Mouse (Mus musculus) intestine, embryonic 16.5 days (tissue): ENCODE measurements at regions not wholly inside any gene's neighbourhood (a gene's known extent, or its start where the extent isn't known, plus 50 kb on each side); places are given as distances from the start of the nearest gene placed in this dataset.
"Not testable (repeated sequence)": the region's sequence is repeated elsewhere in the genome, so short reads cannot be mapped to it uniquely, and the experiment has no call there.

Experiments
- ATAC-seq: fragments of 200-750 bp; cut with Nextera tagmentation; 2 replicates; pipeline ENCODE4 v1.8.0; 2017; ENCODE audit warnings: moderate TSS enrichment, moderate library complexity
- H3K27ac ChIP-seq: fragments of 300-500 bp; sonication (generic); 2 replicates; pipeline ENCODE4 v1.5.1; 2014; ENCODE audit warnings: mild to moderate bottlenecking, low read length
- H3K27me3 ChIP-seq: fragments of 300-500 bp; sonication (generic); replicated peaks from 2 replicates; pipeline ENCODE4 v1.6.1; 2014; ENCODE audit warnings: low read length, control low read depth, mixed read lengths; ENCODE audit not compliant: control insufficient read depth, insufficient read depth
- H3K36me3 ChIP-seq: fragments of 300-500 bp; sonication (generic); 2 replicates; pipeline ENCODE4 v1.6.1; 2014; ENCODE audit warnings: low read length, control low read depth; ENCODE audit not compliant: control insufficient read depth, insufficient read depth
- H3K4me1 ChIP-seq: fragments of 300-500 bp; sonication (generic); 2 replicates; pipeline ENCODE4 v1.6.1; 2014; ENCODE audit warnings: low read length, control low read depth, mixed read lengths; ENCODE audit not compliant: control insufficient read depth, insufficient read depth
- H3K4me2 ChIP-seq: fragments of 300-500 bp; sonication (generic); 2 replicates; pipeline ENCODE4 v1.6.1; 2014; ENCODE audit warnings: low read depth, low read length, control low read depth
- H3K4me3 ChIP-seq: fragments of 300-500 bp; sonication (generic); 2 replicates; pipeline ENCODE4 v1.5.1; 2014; ENCODE audit warnings: mild to moderate bottlenecking, low read length
- H3K9ac ChIP-seq: fragments of 300-500 bp; sonication (generic); 2 replicates; pipeline ENCODE4 v1.6.1; 2014; ENCODE audit warnings: low read depth, low read length
- H3K9me3 ChIP-seq: fragments of 300-500 bp; sonication (generic); 2 replicates; pipeline ENCODE4 v1.6.1; 2016; ENCODE audit warnings: low read length, control low read depth; ENCODE audit not compliant: control insufficient read depth
- WGBS: fragments of 180-500 bp; shearing (Covaris S2); extraction: QIAGEN DNeasy Blood & Tissue Kit; methylation state at CpG from one replicate; pipeline ENCODE4 v1.1.7; 2014; 5-methylcytosine and 5-hydroxymethylcytosine counted together

DNA sequence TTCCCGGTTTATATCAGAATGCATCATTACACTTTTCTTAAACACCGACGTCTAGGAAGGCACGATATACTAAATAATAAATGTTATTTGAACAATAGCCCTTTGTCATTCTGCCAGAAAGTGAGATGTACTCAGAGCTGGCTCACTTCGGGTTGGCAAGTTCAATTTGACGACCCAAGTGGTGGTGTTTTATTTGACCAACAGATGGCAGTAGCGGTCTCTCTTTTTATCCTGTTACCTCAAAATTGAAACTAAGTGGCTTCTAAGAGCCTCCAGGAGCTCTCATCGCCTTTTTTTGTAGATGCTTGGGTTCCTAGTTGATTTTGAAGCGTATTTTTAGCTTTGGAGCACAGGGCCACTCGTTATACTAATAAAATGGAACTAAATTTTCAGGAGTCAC lies 66.7 kb upstream of the Chmp2b start:
- H3K4me2 ChIP-seq = 0 out of 2 replicates have a peak overlapping the region, but pooled peaks have one; percentile 19
- 0 out of 2 replicates have a peak, but pooled peaks have one; percentile 21 for ATAC-seq
- no peak overlapping the region for H3K9ac ChIP-seq
- no peak overlapping the region for H3K27ac ChIP-seq
- no peaks in the 10 kb centered on the region for H3K36me3 ChIP-seq
- no peak overlapping the region for H3K4me3 ChIP-seq
- no peaks in the 10 kb centered on the region for H3K9me3 ChIP-seq
- 8% methylated on average over 10 of the region's 10 CpGs for WGBS
- no peaks in the 10 kb centered on the region for H3K27me3 ChIP-seq
- no peaks in the 10 kb centered on the region for H3K4me1 ChIP-seq

DNA sequence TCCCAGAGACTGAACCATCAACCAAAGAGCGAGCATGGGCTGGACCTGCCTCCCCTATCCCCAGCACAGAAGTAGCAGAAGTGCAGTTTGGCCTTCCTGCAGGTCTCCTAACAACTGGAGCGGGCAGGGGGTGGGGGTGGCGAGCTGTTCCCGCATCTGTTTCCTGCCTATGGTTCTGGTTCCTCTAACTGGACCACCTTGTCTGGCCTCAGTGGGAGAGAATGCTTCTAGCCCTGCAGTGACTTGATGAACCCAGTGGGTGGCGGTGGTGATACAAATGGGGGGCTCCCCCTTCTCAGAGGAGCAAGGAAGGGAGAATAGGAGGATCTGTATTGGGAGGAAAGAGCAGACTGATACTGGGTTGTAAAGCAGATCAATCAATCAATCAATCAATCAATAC lies 69.2 kb upstream of the Chmp2b start:
- Histone ChIP-seq H3K27me3 (no peaks in the 10 kb centered on the region), H3K4me3 (no peak overlapping the region), H3K9ac (no peak overlapping the region), H3K4me1 (no peaks in the 10 kb centered on the region), H3K4me2 (no peak overlapping the region), H3K27ac (no peak overlapping the region), H3K9me3 (no peaks in the 10 kb centered on the region), H3K36me3 (no peaks in the 10 kb centered on the region)
- no peak for ATAC-seq
- WGBS = 48% methylated on average over 5 of the region's 5 CpGs

DNA sequence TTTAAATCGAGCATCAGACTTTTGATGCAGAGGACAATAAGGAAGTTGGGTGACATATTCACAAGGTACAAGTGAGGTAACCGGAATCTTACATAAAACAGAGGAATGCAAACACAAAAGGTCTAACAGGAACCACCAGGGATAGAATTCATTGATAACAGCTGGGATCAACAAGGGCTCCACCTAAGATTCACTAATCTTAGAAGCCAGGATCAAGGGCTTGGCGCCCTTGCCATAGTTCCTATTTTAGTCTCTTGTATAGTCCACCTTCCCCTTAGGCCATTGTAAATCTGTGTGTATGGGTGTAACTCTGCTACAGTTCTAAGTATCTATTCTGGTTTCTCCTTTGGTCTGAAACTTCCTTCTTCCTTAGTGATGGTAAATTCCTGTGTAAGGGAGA lies 84.2 kb upstream of the Chmp2b start:
- 89% methylated on average over 3 of the region's 3 CpGs for WGBS
- not testable (repeated sequence) for H3K4me2 ChIP-seq, ATAC-seq

DNA sequence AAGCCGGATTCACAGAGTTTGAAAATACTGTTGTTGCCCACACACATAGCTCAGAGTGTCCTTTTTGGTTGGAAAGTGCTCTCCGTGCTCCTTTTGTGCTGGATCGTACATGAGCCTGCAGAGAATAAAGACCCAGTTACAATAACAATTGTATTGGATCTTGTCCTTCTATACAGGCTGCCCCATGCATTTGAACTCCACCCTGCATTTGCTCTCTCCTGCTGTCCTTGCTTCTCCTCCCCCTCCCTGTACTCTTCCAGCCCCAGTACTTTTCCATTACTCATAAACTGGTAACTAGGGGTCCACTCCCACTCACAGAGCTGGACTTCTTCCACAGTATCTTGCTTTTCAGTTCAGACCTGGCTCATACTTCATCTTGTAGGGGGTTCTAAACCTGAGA lies 86.5 kb upstream of the Chmp2b start:
- Histone ChIP-seq H3K9me3 (no peaks in the 10 kb centered on the region), H3K36me3 (no peaks in the 10 kb centered on the region), H3K27ac (no peak overlapping the region), H3K4me3 (no peak overlapping the region), H3K27me3 (no peaks in the 10 kb centered on the region), H3K4me1 (no peaks in the 10 kb centered on the region), H3K9ac (no peak overlapping the region), H3K4me2 (no peak overlapping the region)
- ATAC-seq = no peak
- 85% methylated on average over 3 of the region's 3 CpGs for WGBS

More for the DNA sequence above, 84.2 kb upstream of the Chmp2b start:
- H3K27me3 ChIP-seq, H3K36me3 ChIP-seq, H3K27ac ChIP-seq, H3K9ac ChIP-seq, H3K9me3 ChIP-seq, H3K4me1 ChIP-seq, H3K4me3 ChIP-seq: not testable (repeated sequence)

DNA sequence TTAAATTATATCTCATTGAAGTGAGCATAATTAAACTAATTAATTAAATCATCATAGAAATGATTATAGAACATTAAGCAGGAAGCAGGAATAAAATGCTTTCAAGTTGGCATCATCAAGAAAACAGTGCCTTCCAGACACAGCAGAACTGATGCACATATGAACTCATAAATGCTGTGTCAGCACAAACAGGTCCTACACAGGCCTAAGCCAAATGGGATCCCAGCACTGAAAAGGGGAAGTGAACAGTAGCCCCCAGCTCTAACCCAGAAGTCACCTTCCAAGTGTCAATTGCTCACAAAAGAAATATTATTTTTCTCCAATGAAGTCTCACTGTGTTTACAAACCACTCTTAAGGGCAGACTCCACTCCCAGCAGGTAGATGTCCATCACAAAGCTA lies 93.0 kb upstream of the Chmp2b start:
- Histone ChIP-seq H3K27me3 (no peaks in the 10 kb centered on the region), H3K36me3 (no peaks in the 10 kb centered on the region), H3K4me3 (no peak overlapping the region), H3K9ac (no peak overlapping the region), H3K4me2 (no peak overlapping the region), H3K9me3 (no peaks in the 10 kb centered on the region), H3K27ac (no peak overlapping the region), H3K4me1 (no peaks in the 10 kb centered on the region)
- no peak for ATAC-seq

DNA sequence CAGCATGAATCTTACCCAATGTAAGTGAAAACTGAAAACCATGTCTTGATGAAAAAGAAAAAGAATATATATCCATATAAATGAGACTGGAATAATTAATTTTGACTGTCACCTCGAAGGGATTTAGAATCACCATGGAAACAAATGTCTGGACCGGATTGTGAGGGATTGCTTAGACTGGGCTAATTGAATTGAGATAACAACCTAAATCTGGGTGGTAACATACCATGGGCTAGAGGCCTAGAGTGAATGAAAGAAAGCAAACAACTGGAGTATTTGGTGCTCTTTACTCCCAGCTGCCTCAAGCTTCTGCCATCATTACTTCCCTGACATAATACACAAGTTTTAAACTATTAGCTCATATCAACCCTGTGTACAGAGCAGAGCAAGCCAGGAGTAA lies 95.3 kb upstream of the Chmp2b start:
- Histone ChIP-seq H3K4me3 (no peak overlapping the region), H3K9ac (no peak overlapping the region), H3K36me3 (no peaks in the 10 kb centered on the region), H3K27ac (no peak overlapping the region), H3K9me3 (no peaks in the 10 kb centered on the region), H3K4me1 (no peaks in the 10 kb centered on the region), H3K4me2 (no peak overlapping the region), H3K27me3 (no peaks in the 10 kb centered on the region)
- ATAC-seq = no peak
- 46% methylated on average over 2 of the region's 2 CpGs for WGBS

GRCm38 (mm10) chr16:65664787-65665186 lies 102.3 kb upstream of the Chmp2b start:
- ATAC-seq = no peak
- H3K4me1 ChIP-seq = no peaks in the 10 kb centered on the region
- 71% methylated on average over 3 of the region's 3 CpGs for WGBS
- no peak overlapping the region for H3K9ac ChIP-seq
- no peak overlapping the region for H3K4me2 ChIP-seq
- H3K27ac ChIP-seq = no peak overlapping the region
- H3K9me3 ChIP-seq = no peaks in the 10 kb centered on the region
- H3K36me3 ChIP-seq = no peaks in the 10 kb centered on the region
- H3K27me3 ChIP-seq = no peaks in the 10 kb centered on the region
- H3K4me3 ChIP-seq = no peak overlapping the region

GRCm38 (mm10) chr16:65672116-65672515 lies 109.6 kb upstream of the Chmp2b start:
- H3K27ac ChIP-seq = no peak overlapping the region
- 59% methylated on average over 2 of the region's 2 CpGs for WGBS
- H3K27me3 ChIP-seq = no peaks in the 10 kb centered on the region
- H3K4me1 ChIP-seq = no peaks in the 10 kb centered on the region
- H3K9me3 ChIP-seq = no peaks in the 10 kb centered on the region
- H3K9ac ChIP-seq = no peak overlapping the region
- H3K4me2 ChIP-seq = no peak overlapping the region
- ATAC-seq = no peak
- no peak overlapping the region for H3K4me3 ChIP-seq
- no peaks in the 10 kb centered on the region for H3K36me3 ChIP-seq

DNA sequence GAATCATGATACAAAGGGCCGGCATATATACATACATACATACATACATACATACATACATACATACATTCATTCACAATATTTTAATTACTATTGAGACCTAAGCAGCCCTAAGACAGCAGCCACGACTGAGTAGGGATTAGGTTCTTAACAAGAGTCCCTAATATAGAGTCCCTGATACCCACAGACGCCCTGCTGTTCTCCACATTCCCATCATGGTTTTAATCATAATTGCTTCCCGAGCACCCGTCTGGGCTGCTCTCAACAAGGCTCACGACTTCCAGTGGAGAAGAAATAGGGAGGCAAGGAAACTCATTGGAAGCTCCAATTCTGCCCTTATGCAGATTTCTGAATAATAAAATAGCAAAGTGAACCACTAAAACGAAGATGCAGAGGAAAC lies 120.6 kb upstream of the Chmp2b start:
- no peaks in the 10 kb centered on the region for H3K36me3 ChIP-seq
- WGBS = 68% methylated on average over 7 of the region's 7 CpGs
- no peak overlapping the region for H3K4me3 ChIP-seq
- H3K4me1 ChIP-seq = no peaks in the 10 kb centered on the region
- H3K9ac ChIP-seq = no peak overlapping the region
- H3K27ac ChIP-seq = no peak overlapping the region
- H3K27me3 ChIP-seq = no peaks in the 10 kb centered on the region
- no peaks in the 10 kb centered on the region for H3K9me3 ChIP-seq
- ATAC-seq = no peak
- no peak overlapping the region for H3K4me2 ChIP-seq

DNA sequence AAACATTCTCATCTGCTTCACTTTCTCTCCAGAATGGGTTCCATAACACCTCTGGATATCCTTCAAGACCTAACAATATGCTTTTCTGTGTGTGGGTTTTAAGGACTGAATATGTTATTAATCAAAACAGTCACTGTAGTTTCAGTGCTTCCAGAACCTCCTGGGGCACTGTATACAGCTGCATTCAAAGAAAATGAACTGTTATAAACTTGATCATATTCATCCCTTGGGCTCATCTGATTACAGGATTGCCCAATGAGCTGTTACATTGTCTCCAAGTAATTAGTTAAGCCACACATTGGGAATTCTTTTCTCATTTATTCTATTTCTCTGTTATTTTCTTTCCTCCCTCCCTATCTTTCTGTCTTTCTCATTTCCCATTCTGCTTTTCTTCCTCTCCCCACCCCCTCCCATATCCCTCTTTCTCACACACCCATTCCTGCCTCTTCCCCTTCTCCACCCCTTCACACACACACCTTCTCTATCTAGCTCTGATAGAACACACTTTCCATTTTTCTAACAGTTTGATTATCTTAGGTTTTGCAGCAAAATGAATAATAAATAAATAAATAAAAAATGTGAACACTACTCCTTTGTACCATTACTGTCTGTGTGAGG lies 121.3 kb upstream of the Chmp2b start:
- no peak overlapping the region for H3K9ac ChIP-seq

More for the DNA sequence above, 121.3 kb upstream of the Chmp2b start:
- no peaks in the 10 kb centered on the region for H3K27me3 ChIP-seq
- no peaks in the 10 kb centered on the region for H3K9me3 ChIP-seq
- ATAC-seq = no peak
- no peaks in the 10 kb centered on the region for H3K4me1 ChIP-seq
- no peak overlapping the region for H3K27ac ChIP-seq
- H3K4me3 ChIP-seq = no peak overlapping the region
- H3K36me3 ChIP-seq = no peaks in the 10 kb centered on the region
- no peak overlapping the region for H3K4me2 ChIP-seq
